ENCODE assay signal across 22 mouse cellular contexts in genomic region chr16:51138575-51138974, GRCm38 (mm10).
DNase-seq lines count a peak whose midpoint lies in the region; ATAC-seq and TF ChIP-seq lines count a peak whose summit lies in the region.
"Had no signal": no experiment of that assay in that cellular context is flagged by ENCODE, and none has a peak within 500 bp of the region (broad histone marks: within the 10 kb centered on the region; RNA-seq: fewer than 3 reads in every experiment).

No protein-coding gene starts in this region.

- no peak for TF ChIP-seq EP300 in heart, adult 2 months (IDR thresholded peaks at IDR 0.05; ENCODE audit: insufficient read depth, low read depth, low read length)

- intact Hi-C loops in heart, adult 2 months (cut with DNase I), result no loop called here

- H3K4me1 ChIP-seq in forebrain, embryonic 12.5 days, result no peaks in the 10 kb centered on the region
- H3K4me1 ChIP-seq in forebrain, embryonic 10.5 days, result no peaks in the 10 kb centered on the region
- H3K4me1 ChIP-seq in heart, embryonic 10.5 days, result no peaks in the 10 kb centered on the region
- no peaks in the 10 kb centered on the region for H3K4me1 ChIP-seq in heart, adult 2 months (ENCODE audit: control insufficient read depth, insufficient read depth, low read length)
- H3K4me1 ChIP-seq in megakaryocyte, embryonic 14.5 days, result no peaks in the 10 kb centered on the region
- H3K4me1 ChIP-seq: embryonic facial prominence, embryonic 13.5 days; embryonic facial prominence, embryonic 15.5 days had no signal

- no peak overlapping the region for H3K4me3 ChIP-seq in forebrain, embryonic 12.5 days (replicated peaks)
- H3K4me3 ChIP-seq in forebrain, embryonic 10.5 days, result no peak overlapping the region
- no peak overlapping the region for H3K4me3 ChIP-seq in heart, embryonic 10.5 days
- no peak overlapping the region for H3K4me3 ChIP-seq in heart, adult 2 months
- H3K4me3 ChIP-seq in megakaryocyte, embryonic 14.5 days (replicated peaks), result peak overlapping the region; percentile 59
- H3K4me3 ChIP-seq: embryonic facial prominence, embryonic 13.5 days; embryonic facial prominence, embryonic 15.5 days; erythroblast, embryonic 14.5 days had no signal

- TF ChIP-seq CTCF in heart, adult 2 months (IDR thresholded peaks at IDR 0.05), result no peak

- no peak for TF ChIP-seq POLR2A in heart, adult 2 months (IDR thresholded peaks at IDR 0.05; ENCODE audit: insufficient read depth, low read depth, low read length)

- no peak overlapping the region for H3K27ac ChIP-seq in forebrain, embryonic 12.5 days
- no peak overlapping the region for H3K27ac ChIP-seq in forebrain, embryonic 10.5 days
- no peak overlapping the region for H3K27ac ChIP-seq in heart, embryonic 10.5 days
- no peak overlapping the region for H3K27ac ChIP-seq in heart, adult 2 months
- H3K27ac ChIP-seq: embryonic facial prominence, embryonic 13.5 days; embryonic facial prominence, embryonic 15.5 days had no signal

- H3K4me2 ChIP-seq in forebrain, embryonic 12.5 days, result no peak overlapping the region
- H3K4me2 ChIP-seq: embryonic facial prominence, embryonic 13.5 days; embryonic facial prominence, embryonic 15.5 days had no signal

- H3K9ac ChIP-seq in forebrain, embryonic 12.5 days, result no peak overlapping the region
- H3K9ac ChIP-seq in heart, adult 2 months (ENCODE audit: low read depth, low read length), result no peak overlapping the region
- H3K9ac ChIP-seq: embryonic facial prominence, embryonic 13.5 days; embryonic facial prominence, embryonic 15.5 days had no signal

- H3K9me3 ChIP-seq in forebrain, embryonic 12.5 days, result no peaks in the 10 kb centered on the region
- H3K9me3 ChIP-seq in forebrain, embryonic 10.5 days, result no peaks in the 10 kb centered on the region
- H3K9me3 ChIP-seq in heart, embryonic 10.5 days, result no peaks in the 10 kb centered on the region
- H3K9me3 ChIP-seq in megakaryocyte, embryonic 14.5 days, result peaks cover 16% of the 10 kb centered on the region
- H3K9me3 ChIP-seq: embryonic facial prominence, embryonic 13.5 days; embryonic facial prominence, embryonic 15.5 days had no signal

- 91% methylated on average over 7 of the region's 7 CpGs for WGBS in forebrain, embryonic 12.5 days
- 93% methylated on average over 7 of the region's 7 CpGs for WGBS in forebrain, embryonic 10.5 days
- WGBS in heart, embryonic 10.5 days, result 81% methylated on average over 7 of the region's 7 CpGs
- 76% methylated on average over 7 of the region's 7 CpGs for WGBS in heart, adult 2 months

- H3K36me3 ChIP-seq in forebrain, embryonic 12.5 days (replicated peaks), result no peaks in the 10 kb centered on the region
- H3K36me3 ChIP-seq in forebrain, embryonic 10.5 days (replicated peaks), result no peaks in the 10 kb centered on the region
- H3K36me3 ChIP-seq in heart, embryonic 10.5 days, result no peaks in the 10 kb centered on the region
- no peaks in the 10 kb centered on the region for H3K36me3 ChIP-seq in heart, adult 2 months (ENCODE audit: control insufficient read depth, insufficient read depth, low read length)
- H3K36me3 ChIP-seq in megakaryocyte, embryonic 14.5 days (replicated peaks; ENCODE audit: low read length), result no peaks in the 10 kb centered on the region
- H3K36me3 ChIP-seq: embryonic facial prominence, embryonic 13.5 days; embryonic facial prominence, embryonic 15.5 days had no signal

- no peaks in the 10 kb centered on the region for H3K79me2 ChIP-seq in heart, adult 2 months (replicated peaks; ENCODE audit: control insufficient read depth, insufficient read depth, low read length)

- no peak for DNase-seq in forebrain, embryonic 10.5 days (ENCODE audit: extremely low spot score, low spot score)
- DNase-seq in heart, embryonic 10.5 days (ENCODE audit: low spot score), result peak; percentile 62
- no peak for DNase-seq in heart, adult 2 months
- DNase-seq in gastrocnemius, postnatal 10 days, result no peak
- DNase-seq: adrenal gland, adult 2 months; adrenal gland, postnatal 10 days; adrenal gland, postnatal 25 days; cerebellum, adult 11-12 months; cerebellum, adult 2 months; cerebellum, adult 9-11 months; cerebellum, postnatal 14 days; cerebellum, postnatal 36 days; embryo, embryonic 11 days had no signal

- ATAC-seq in forebrain, embryonic 12.5 days (ENCODE audit: low FRiP score), result 0 out of 2 replicates have a peak, but pooled peaks have one; percentile 4
- no peak for ATAC-seq in megakaryocyte, adult 5-6 weeks (ENCODE audit: poor library complexity, severe bottlenecking)
- ATAC-seq in monocyte, adult 5-6 weeks (replicated peaks; ENCODE audit: insufficient number of reproducible peaks, low FRiP score, low TSS enrichment, poor library complexity, severe bottlenecking), result 0 out of 2 replicates have a peak, but pooled peaks have one; percentile 31
- ATAC-seq: forebrain, embryonic 14.5 days; forebrain, embryonic 16.5 days had no signal

- H3K27me3 ChIP-seq in forebrain, embryonic 12.5 days, result no peaks in the 10 kb centered on the region
- H3K27me3 ChIP-seq in forebrain, embryonic 10.5 days (ENCODE audit: poor library complexity, severe bottlenecking), result no peaks in the 10 kb centered on the region
- H3K27me3 ChIP-seq in heart, embryonic 10.5 days (ENCODE audit: insufficient read depth, poor library complexity, severe bottlenecking), result no peaks in the 10 kb centered on the region
- H3K27me3 ChIP-seq in heart, adult 2 months (ENCODE audit: control insufficient read depth, insufficient read depth, low read length), result no peaks in the 10 kb centered on the region
- no peaks in the 10 kb centered on the region for H3K27me3 ChIP-seq in megakaryocyte, embryonic 14.5 days (replicated peaks)
- H3K27me3 ChIP-seq: embryonic facial prominence, embryonic 13.5 days; embryonic facial prominence, embryonic 15.5 days had no signal
